In genomic region chr13:45931891-45932290, GRCm38 (mm10) we compare ENCODE assay signal across 10 mouse cellular contexts. TPM values are rescaled to one million over a fixed set of nuclear protein-coding genes. Genes with fewer than 3 reads are reported as not detected.
A peak's percentile ranks its signal among the peaks of the same experiment; 100 is the strongest.
DNase-seq lines count a peak whose midpoint lies in the region; ATAC-seq and TF ChIP-seq lines count a peak whose summit lies in the region.
"Had no signal": no experiment of that assay in that cellular context is flagged by ENCODE, and none has a peak within 500 bp of the region (broad histone marks: within the 10 kb centered on the region; RNA-seq: fewer than 3 reads in every experiment).

No protein-coding gene starts in this region.

- H3K27ac ChIP-seq in forebrain, postnatal 0 days (ENCODE audit: low read depth, low read length): peak overlapping the region; percentile 67; the same call in 1 of the 2 replicates
- no peak overlapping the region for H3K27ac ChIP-seq in forebrain, embryonic 11.5 days (ENCODE audit: low read depth, low read length)
- no peak overlapping the region for H3K27ac ChIP-seq in lung, postnatal 0 days (ENCODE audit: low read length)
- H3K27ac ChIP-seq in MEL (ENCODE audit: control insufficient read depth, low read depth, low read length): no peak overlapping the region
- no peak overlapping the region for H3K27ac ChIP-seq in small intestine, adult 2 months (ENCODE audit: insufficient read depth, low read depth, low read length)
- H3K27ac ChIP-seq: forebrain, embryonic 10.5 days; limb, embryonic 15.5 days had no signal

- TF ChIP-seq POLR2A in MEL (IDR thresholded peaks at IDR 0.05; ENCODE audit: control insufficient read depth in 1 of 2, insufficient read depth in 1 of 2, low read depth in 1 of 2, low read length in 2 of 2, poor library complexity in 1 of 2): no peak
- no peak for TF ChIP-seq POLR2A in small intestine, adult 2 months (IDR thresholded peaks at IDR 0.05; ENCODE audit: low read depth, low read length)

- H3K79me2 ChIP-seq in MEL (ENCODE audit: control insufficient read depth, insufficient read depth, low read length, poor library complexity): no peaks in the 10 kb centered on the region

- WGBS in forebrain, postnatal 0 days: 66% methylated on average over 1 of the region's 1 CpGs
- WGBS in forebrain, embryonic 11.5 days: 54% methylated on average over 1 of the region's 1 CpGs
- WGBS in lung, postnatal 0 days: 55% methylated on average over 1 of the region's 1 CpGs
- 71% methylated on average over 1 of the region's 1 CpGs for WGBS in small intestine, adult 2 months

- H3K4me2 ChIP-seq in forebrain, postnatal 0 days (ENCODE audit: low read depth): no peak overlapping the region
- no peak overlapping the region for H3K4me2 ChIP-seq in forebrain, embryonic 11.5 days (ENCODE audit: low read depth, low read length, severe bottlenecking)
- no peak overlapping the region for H3K4me2 ChIP-seq in lung, postnatal 0 days (replicated peaks; ENCODE audit: low read depth, low read length)
- H3K4me2 ChIP-seq: limb, embryonic 15.5 days had no signal

- peak; percentile 45; the same call in 1 of the 2 replicates for TF ChIP-seq CTCF in forebrain, postnatal 0 days (IDR thresholded peaks at IDR 0.05; ENCODE audit: low read depth)
- peak; percentile 58 for TF ChIP-seq CTCF in lung, postnatal 0 days (IDR thresholded peaks at IDR 0.05)
- peak; percentile 48 to 54 (median 52) for TF ChIP-seq CTCF in MEL (IDR thresholded peaks at IDR 0.05 in 2 of 3, conservative IDR thresholded peaks at IDR 0.05 in 1 of 3; ENCODE audit: control insufficient read depth in 1 of 3, insufficient read depth in 1 of 3, low read depth in 2 of 3, low read length in 3 of 3, poor library complexity in 1 of 3, severe bottlenecking in 1 of 3)
- peak; percentile 43; the same call in 1 of the 2 replicates for TF ChIP-seq CTCF in small intestine, adult 2 months (IDR thresholded peaks at IDR 0.05; ENCODE audit: extremely low read depth, insufficient read length, insufficient replicate concordance, low read depth, low read length)

- 0 out of 2 replicates have a peak, but pooled peaks cover 3% of the 10 kb centered on the region for H3K4me1 ChIP-seq in forebrain, postnatal 0 days (ENCODE audit: insufficient read depth)
- no peaks in the 10 kb centered on the region for H3K4me1 ChIP-seq in forebrain, embryonic 11.5 days (replicated peaks; ENCODE audit: control insufficient read depth, insufficient read depth, low read length)
- H3K4me1 ChIP-seq in lung, postnatal 0 days (ENCODE audit: insufficient read depth, low read depth, low read length): no peaks in the 10 kb centered on the region
- no peaks in the 10 kb centered on the region for H3K4me1 ChIP-seq in MEL (ENCODE audit: control insufficient read depth in 1 of 2, insufficient read depth in 2 of 2, low read length in 2 of 2)
- 0 out of 2 replicates have a peak, but pooled peaks cover 1% of the 10 kb centered on the region for H3K4me1 ChIP-seq in small intestine, adult 2 months (ENCODE audit: control insufficient read depth, insufficient read depth, insufficient read length, low read length)

- H3K9me3 ChIP-seq in forebrain, postnatal 0 days (ENCODE audit: low read length): no peaks in the 10 kb centered on the region
- H3K9me3 ChIP-seq in forebrain, embryonic 11.5 days (ENCODE audit: control insufficient read depth, low read length): no peaks in the 10 kb centered on the region
- no peaks in the 10 kb centered on the region for H3K9me3 ChIP-seq in lung, postnatal 0 days (ENCODE audit: low read length)
- no peaks in the 10 kb centered on the region for H3K9me3 ChIP-seq in MEL (replicated peaks; ENCODE audit: insufficient read depth, low read length)
- H3K9me3 ChIP-seq: limb, embryonic 15.5 days had no signal

- peak; percentile 54 for TF ChIP-seq RAD21 in MEL (IDR thresholded peaks at IDR 0.05; ENCODE audit: low read depth, low read length)

- no peaks in the 10 kb centered on the region for H3K27me3 ChIP-seq in forebrain, postnatal 0 days (ENCODE audit: insufficient read depth, low read length)
- no peaks in the 10 kb centered on the region for H3K27me3 ChIP-seq in forebrain, embryonic 11.5 days (ENCODE audit: control insufficient read depth, insufficient read depth, low read length)
- H3K27me3 ChIP-seq in lung, postnatal 0 days (replicated peaks; ENCODE audit: insufficient read depth, low read length): no peaks in the 10 kb centered on the region
- H3K27me3 ChIP-seq in MEL (ENCODE audit: control insufficient read depth in 1 of 2, insufficient read depth in 2 of 2, low read length in 2 of 2): no peaks in the 10 kb centered on the region
- H3K27me3 ChIP-seq in small intestine, adult 2 months (ENCODE audit: control insufficient read depth, insufficient read depth, low read length): no peaks in the 10 kb centered on the region
- H3K27me3 ChIP-seq: limb, embryonic 15.5 days had no signal

- no peaks in the 10 kb centered on the region for H3K36me3 ChIP-seq in forebrain, postnatal 0 days (ENCODE audit: insufficient read depth)
- H3K36me3 ChIP-seq in forebrain, embryonic 11.5 days (ENCODE audit: control insufficient read depth, insufficient read depth, low read length): no peaks in the 10 kb centered on the region
- H3K36me3 ChIP-seq in lung, postnatal 0 days (ENCODE audit: insufficient read depth, low read length): no peaks in the 10 kb centered on the region
- no peaks in the 10 kb centered on the region for H3K36me3 ChIP-seq in MEL (ENCODE audit: control insufficient read depth in 1 of 2, insufficient read depth in 2 of 2, low read length in 2 of 2)
- 0 out of 2 replicates have a peak, but pooled peaks cover 2% of the 10 kb centered on the region for H3K36me3 ChIP-seq in small intestine, adult 2 months (ENCODE audit: control insufficient read depth, insufficient read depth, low read length)
- H3K36me3 ChIP-seq: limb, embryonic 15.5 days had no signal

- ATAC-seq in forebrain, postnatal 0 days: no peak
- no peak for ATAC-seq in forebrain, embryonic 11.5 days (replicated peaks; ENCODE audit: low FRiP score)
- ATAC-seq in lung, postnatal 0 days: no peak

- DNase-seq in forebrain, postnatal 0 days: no peak
- DNase-seq in forebrain, embryonic 11.5 days (ENCODE audit: low spot score): no peak
- no peak for DNase-seq in lung, postnatal 0 days (ENCODE audit: low spot score)
- no peak for DNase-seq in lung, postnatal 4 days
- DNase-seq in MEL (ENCODE audit: low read depth, low spot score): peak; percentile 39
- no peak for DNase-seq in ovary, postnatal 36 days (ENCODE audit: low spot score)
- DNase-seq in urinary bladder, adult 2 months (ENCODE audit: low spot score): no peak

- no peak overlapping the region for H3K4me3 ChIP-seq in forebrain, postnatal 0 days (ENCODE audit: low read depth, low read length)
- H3K4me3 ChIP-seq in forebrain, embryonic 11.5 days (ENCODE audit: low read depth, low read length): no peak overlapping the region
- no peak overlapping the region for H3K4me3 ChIP-seq in lung, postnatal 0 days (ENCODE audit: low read depth, low read length)
- H3K4me3 ChIP-seq in MEL (ENCODE audit: control insufficient read depth in 1 of 2, insufficient read depth in 1 of 2, low read depth in 2 of 2, low read length in 2 of 2): no peak overlapping the region
- no peak overlapping the region for H3K4me3 ChIP-seq in small intestine, adult 2 months (ENCODE audit: low read depth, low read length)
- H3K4me3 ChIP-seq: forebrain, embryonic 10.5 days; limb, embryonic 15.5 days had no signal

- no peak overlapping the region for H3K9ac ChIP-seq in forebrain, postnatal 0 days
- H3K9ac ChIP-seq in forebrain, embryonic 11.5 days (ENCODE audit: low read length): no peak overlapping the region
- no peak overlapping the region for H3K9ac ChIP-seq in lung, postnatal 0 days (replicated peaks; ENCODE audit: low read depth)
- H3K9ac ChIP-seq in MEL (ENCODE audit: control insufficient read depth, low read depth, low read length, poor library complexity, severe bottlenecking): no peak overlapping the region
- H3K9ac ChIP-seq: limb, embryonic 15.5 days had no signal

- TF ChIP-seq EP300 in lung, postnatal 0 days (IDR thresholded peaks at IDR 0.05): no peak
- no peak for TF ChIP-seq EP300 in MEL (IDR thresholded peaks at IDR 0.05; ENCODE audit: low read depth in 1 of 2, low read length in 2 of 2)

TF ChIP-seq in MEL, 35 proteins besides CTCF, POLR2A, EP300 and RAD21:
- no peak for TF ChIP-seq MAZ (IDR thresholded peaks at IDR 0.05; ENCODE audit: low read depth, low read length)
- TF ChIP-seq TAL1 (IDR thresholded peaks at IDR 0.05; ENCODE audit: low read length): no peak
- no peak for TF ChIP-seq KAT2A (conservative IDR thresholded peaks at IDR 0.05; ENCODE audit: low read depth, low read length)
- no peak for TF ChIP-seq SIN3A (IDR thresholded peaks at IDR 0.05; ENCODE audit: low read length)
- no peak for TF ChIP-seq POLR2AphosphoS2 (IDR thresholded peaks at IDR 0.05; ENCODE audit: low read length)
- no peak for TF ChIP-seq USF1 (IDR thresholded peaks at IDR 0.05; ENCODE audit: low read depth, low read length)
- no peak for TF ChIP-seq USF2 (IDR thresholded peaks at IDR 0.05; ENCODE audit: borderline replicate concordance in 1 of 2, insufficient read depth in 1 of 2, low read depth in 1 of 2, low read length in 2 of 2)
- no peak for TF ChIP-seq E2F4 (IDR thresholded peaks at IDR 0.05; ENCODE audit: borderline replicate concordance, low read depth, low read length)
- peak; percentile 41; the same call in 1 of the 2 replicates for TF ChIP-seq ZC3H11A (IDR thresholded peaks at IDR 0.05; ENCODE audit: low read depth, low read length)
- peak; percentile 59 for TF ChIP-seq SMC3 (IDR thresholded peaks at IDR 0.05; ENCODE audit: low read depth, low read length)

RNA-seq across cellular contexts. Expression of gene Atxn1, which starts 32.9 kb away (rescaled TPM):
- total RNA-seq in forebrain, postnatal 0 days (2014; rRNA removed): 32.3 and 33.6 TPM in 2 replicates
- 7.6 and 13.0 TPM in 2 replicates for polyA plus RNA-seq in forebrain, postnatal 0 days (2015; fragmentation: Nextera tagmentation; extraction: Ambion mirVana)
- 2.2 and 3.3 TPM in 2 replicates for polyA plus RNA-seq in forebrain, embryonic 11.5 days (2014; fragmentation: Nextera tagmentation; extraction: Ambion mirVana)
- polyA plus RNA-seq in lung, postnatal 0 days (2015; fragmentation: Nextera tagmentation; extraction: Ambion mirVana): 11.9 and 14.7 TPM in 2 replicates
- total RNA-seq in MEL (2012; rRNA removed): 0.39 and 0.98 TPM in 2 replicates
- 1 to 10 TPM in 1 of 2 experiments, not detected in 1; 1.1 TPM for polyA plus RNA-seq in MEL (2012; ENCODE audit: insufficient read depth in 1 of 2, insufficient read length in 2 of 2, low read depth in 1 of 2, low replicate concordance in 2 of 2, missing spikeins in 1 of 2)
- 9.2 and 34.9 TPM in 2 replicates for polyA plus RNA-seq in small intestine, adult 2 months (2012; rRNA removed)
- polyA plus RNA-seq in urinary bladder, adult 2 months (2012; rRNA removed): 12.4 and 17.5 TPM in 2 replicates
